Mouse (Mus musculus) hindbrain, embryonic 15.5 days (tissue): ENCODE measurements around the gene Pou2f2. TPM values are rescaled to one million over a fixed set of nuclear protein-coding genes. Genes with fewer than 3 reads are reported as not detected.

Experiments used
- ATAC-seq: fragments of 200-750 bp; cut with Nextera tagmentation; 2 replicates; pipeline ENCODE4 v1.8.0; 2017; ENCODE audit warnings: low read depth, moderate number of reproducible peaks, moderate TSS enrichment; ENCODE audit not compliant: low FRiP score
- H3K27ac ChIP-seq: fragments of 300-500 bp; sonication (generic); replicated peaks from 2 replicates; pipeline ENCODE4 v1.5.1; 2015; ENCODE audit warnings: mild to moderate bottlenecking, inconsistent platforms
- H3K27me3 ChIP-seq: fragments of 300-500 bp; sonication (generic); 2 replicates; pipeline ENCODE4 v1.6.1; 2015; ENCODE audit warnings: control low read depth, inconsistent platforms
- H3K36me3 ChIP-seq: fragments of 300-500 bp; sonication (generic); 2 replicates; pipeline ENCODE4 v1.6.1; 2015; ENCODE audit warnings: control low read depth, inconsistent platforms
- H3K4me1 ChIP-seq: fragments of 300-500 bp; sonication (generic); replicated peaks from 2 replicates; pipeline ENCODE4 v1.6.1; 2015; ENCODE audit warnings: control low read depth, inconsistent platforms
- H3K4me2 ChIP-seq: fragments of 300-500 bp; sonication (generic); 2 replicates; pipeline ENCODE4 v1.6.1; 2015; ENCODE audit warnings: moderate library complexity, mild to moderate bottlenecking, inconsistent platforms
- H3K4me3 ChIP-seq: fragments of 300-500 bp; sonication (generic); 2 replicates; pipeline ENCODE4 v1.5.1; 2015; ENCODE audit warnings: mild to moderate bottlenecking, inconsistent platforms
- H3K9ac ChIP-seq: fragments of 300-500 bp; sonication (generic); 2 replicates; pipeline ENCODE4 v1.6.1; 2015; ENCODE audit warnings: inconsistent platforms
- H3K9me3 ChIP-seq: fragments of 300-500 bp; sonication (generic); 2 replicates; pipeline ENCODE4 v1.6.1; 2016; ENCODE audit warnings: control low read depth, inconsistent platforms
- WGBS: fragments of 180-500 bp; shearing (Covaris S2); methylation state at CpG from one replicate; pipeline ENCODE4 v1.1.7; 2015; 5-methylcytosine and 5-hydroxymethylcytosine counted together
- polyA plus RNA-seq: library from polyadenylated mRNA; unstranded; fragments of >200 nt; fragmentation: Nextera tagmentation; extraction: Ambion mirVana; gene quantifications from 2 replicates; pipeline ENCODE4 v1.2.1, GENCODE M21; 2015

The Pou2f2 gene
- polyA plus RNA-seq, 1 experiment from 2014 or later: 33.4 TPM

GRCm38 (mm10) chr7:25214172-25214571 lies 34.6 kb upstream of the Pou2f2 start:
- no peak overlapping the region for H3K4me3 ChIP-seq
- no peaks in the 10 kb centered on the region for H3K27me3 ChIP-seq
- peaks cover 12% of the 10 kb centered on the region for H3K4me1 ChIP-seq
- no peak overlapping the region for H3K27ac ChIP-seq
- H3K4me2 ChIP-seq: no peak overlapping the region
- no peak overlapping the region for H3K9ac ChIP-seq
- no peaks in the 10 kb centered on the region for H3K9me3 ChIP-seq
- H3K36me3 ChIP-seq: peaks cover 33% of the 10 kb centered on the region
- ATAC-seq: no peak
- WGBS: 92% methylated on average over 2 of the region's 2 CpGs

DNA sequence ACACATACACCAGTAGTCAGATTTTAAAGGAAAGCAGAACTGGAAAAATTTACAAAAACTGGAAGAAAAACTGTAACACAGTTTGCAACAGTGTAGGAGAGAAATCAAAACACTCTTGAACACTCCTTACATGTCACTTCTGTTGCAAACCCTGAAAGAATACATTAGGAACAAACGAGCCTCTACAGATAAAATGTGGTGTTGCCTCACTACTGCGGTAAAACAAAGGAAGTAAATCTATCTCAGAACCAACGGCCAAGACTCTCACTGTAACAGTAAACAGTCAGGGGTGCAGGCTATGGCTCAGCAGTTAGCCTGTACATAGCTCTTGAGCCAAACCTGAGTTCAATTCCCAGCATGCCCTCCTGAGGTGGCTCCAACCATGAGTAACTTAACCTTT lies 33.6 kb upstream of the Pou2f2 start:
- WGBS: 85% methylated on average over 3 of the region's 3 CpGs
- no peak overlapping the region for H3K9ac ChIP-seq
- no peaks in the 10 kb centered on the region for H3K9me3 ChIP-seq
- peaks cover 41% of the 10 kb centered on the region for H3K36me3 ChIP-seq
- H3K4me2 ChIP-seq: no peak overlapping the region
- peaks cover 5% of the 10 kb centered on the region for H3K4me1 ChIP-seq
- H3K27ac ChIP-seq: no peak overlapping the region
- no peak for ATAC-seq
- H3K27me3 ChIP-seq: no peaks in the 10 kb centered on the region
- H3K4me3 ChIP-seq: no peak overlapping the region

- peaks cover 42% of the 10 kb centered on the region for H3K36me3 ChIP-seq
- H3K9me3 ChIP-seq: no peaks in the 10 kb centered on the region
Observed at GRCm38 (mm10) chr7:25210482-25210881, 31.0 kb upstream of the Pou2f2 start.

GRCm38 (mm10) chr7:25209161-25209622 lies 29.7 kb upstream of the Pou2f2 start:
- H3K27ac ChIP-seq: no peak overlapping the region
- H3K9me3 ChIP-seq: no peaks in the 10 kb centered on the region
- no peak overlapping the region for H3K9ac ChIP-seq
- peaks cover 33% of the 10 kb centered on the region for H3K36me3 ChIP-seq
- no peak for ATAC-seq
- H3K4me3 ChIP-seq: no peak overlapping the region
- 79% methylated on average over 3 of the region's 3 CpGs for WGBS
- H3K4me1 ChIP-seq: no peaks in the 10 kb centered on the region
- H3K27me3 ChIP-seq: no peaks in the 10 kb centered on the region
- H3K4me2 ChIP-seq: no peak overlapping the region

More at GRCm38 (mm10) chr7:25210482-25210881, 31.0 kb upstream of the Pou2f2 start:
- ATAC-seq: no peak
- H3K27me3 ChIP-seq: no peaks in the 10 kb centered on the region
- H3K9ac ChIP-seq: no peak overlapping the region
- no peaks in the 10 kb centered on the region for H3K4me1 ChIP-seq
- no peak overlapping the region for H3K4me3 ChIP-seq
- H3K27ac ChIP-seq: no peak overlapping the region
- H3K4me2 ChIP-seq: no peak overlapping the region
- 89% methylated on average over 4 of the region's 4 CpGs for WGBS

GRCm38 (mm10) chr7:25206094-25206830 lies 26.7 kb upstream of the Pou2f2 start:
- Histone ChIP-seq H3K9me3 (no peaks in the 10 kb centered on the region), H3K4me1 (no peaks in the 10 kb centered on the region), H3K4me3 (no peak overlapping the region), H3K9ac (no peak overlapping the region), H3K27me3 (no peaks in the 10 kb centered on the region), H3K27ac (no peak overlapping the region), H3K4me2 (no peak overlapping the region), H3K36me3 (peaks cover 39% of the 10 kb centered on the region)
- 88% methylated on average over 16 of the region's 16 CpGs for WGBS
- no peak for ATAC-seq

- Histone ChIP-seq H3K27me3 (no peaks in the 10 kb centered on the region), H3K4me1 (no peaks in the 10 kb centered on the region), H3K36me3 (peaks cover 32% of the 10 kb centered on the region), H3K4me2 (no peak overlapping the region), H3K9ac (no peak overlapping the region), H3K9me3 (no peaks in the 10 kb centered on the region), H3K4me3 (no peak overlapping the region), H3K27ac (no peak overlapping the region)
- ATAC-seq: no peak
- 89% methylated on average over 16 of the region's 16 CpGs for WGBS
Observed at GRCm38 (mm10) chr7:25205355-25206093, 26.0 kb upstream of the Pou2f2 start.

DNA sequence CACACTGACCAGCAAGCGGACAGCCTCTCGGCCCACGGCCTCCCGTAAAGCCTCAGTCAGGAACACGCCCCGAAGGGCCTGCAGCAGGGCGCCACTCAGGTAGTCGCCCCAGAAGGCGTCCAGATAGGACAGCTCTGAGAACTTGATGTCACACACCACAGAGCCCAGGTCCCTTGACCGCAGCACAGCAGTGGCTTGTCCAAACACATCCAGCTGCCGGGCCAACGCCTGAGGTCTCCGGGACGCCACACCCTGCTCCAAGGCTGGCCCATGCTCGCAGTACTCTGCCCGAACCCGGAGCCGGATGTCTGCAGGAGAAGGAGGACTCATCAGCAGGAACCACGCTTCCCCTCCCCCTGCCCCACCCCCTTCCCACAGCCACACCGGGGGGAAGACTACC lies 24.1 kb upstream of the Pou2f2 start:
- 93% methylated on average over 20 of the region's 20 CpGs for WGBS

DNA sequence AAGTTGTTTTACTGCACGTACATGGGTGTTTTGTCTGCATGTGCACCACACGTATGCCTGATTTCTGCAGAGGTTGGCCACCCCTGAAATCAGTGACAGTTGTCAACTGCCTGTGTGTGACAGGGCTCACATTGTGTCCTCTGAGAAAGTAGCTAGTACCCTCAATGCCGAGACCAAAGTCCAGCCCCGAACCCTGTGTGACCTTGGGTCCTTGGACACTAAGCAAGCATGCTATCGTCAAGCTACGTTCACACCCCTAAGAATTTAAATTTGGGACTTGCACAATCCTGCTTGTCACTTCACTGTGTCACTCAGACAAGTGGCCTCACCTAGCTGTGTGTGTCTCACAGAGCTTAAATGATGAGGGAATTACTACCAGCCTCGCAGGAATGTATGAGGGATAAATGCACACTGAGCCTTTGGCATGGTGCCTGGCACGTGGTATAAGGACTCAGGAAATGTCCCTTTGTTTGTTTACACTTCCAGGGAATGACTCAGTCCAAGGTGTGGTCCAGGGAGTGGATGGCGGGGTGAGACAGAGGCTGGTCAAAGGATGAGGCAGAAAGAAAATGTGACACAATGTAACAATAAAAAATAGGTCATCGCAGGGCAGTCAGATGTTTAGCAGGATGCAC lies 18.0 kb upstream of the Pou2f2 start:
- Histone ChIP-seq H3K9ac (no peak overlapping the region), H3K27ac (no peak overlapping the region), H3K9me3 (no peaks in the 10 kb centered on the region), H3K4me1 (no peaks in the 10 kb centered on the region), H3K4me2 (no peak overlapping the region), H3K4me3 (no peak overlapping the region), H3K27me3 (no peaks in the 10 kb centered on the region), H3K36me3 (peaks cover 6% of the 10 kb centered on the region)
- WGBS: 68% methylated on average over 10 of the region's 10 CpGs
- no peak for ATAC-seq

More for the DNA sequence above, 24.1 kb upstream of the Pou2f2 start:
- Histone ChIP-seq H3K27me3 (no peaks in the 10 kb centered on the region), H3K4me2 (no peak overlapping the region), H3K9me3 (no peaks in the 10 kb centered on the region), H3K9ac (no peak overlapping the region), H3K27ac (no peak overlapping the region), H3K4me3 (no peak overlapping the region), H3K4me1 (no peaks in the 10 kb centered on the region), H3K36me3 (peaks cover 23% of the 10 kb centered on the region)
- no peak for ATAC-seq

- Histone ChIP-seq H3K27me3 (no peaks in the 10 kb centered on the region), H3K9me3 (no peaks in the 10 kb centered on the region), H3K4me3 (no peak overlapping the region), H3K9ac (no peak overlapping the region), H3K4me1 (no peaks in the 10 kb centered on the region), H3K27ac (no peak overlapping the region), H3K36me3 (peaks cover 4% of the 10 kb centered on the region; the same call in 1 of the 2 replicates), H3K4me2 (no peak overlapping the region)
- 86% methylated on average over 9 of the region's 9 CpGs for WGBS
- ATAC-seq: no peak
Observed at GRCm38 (mm10) chr7:25196107-25196506, 16.6 kb upstream of the Pou2f2 start.

DNA sequence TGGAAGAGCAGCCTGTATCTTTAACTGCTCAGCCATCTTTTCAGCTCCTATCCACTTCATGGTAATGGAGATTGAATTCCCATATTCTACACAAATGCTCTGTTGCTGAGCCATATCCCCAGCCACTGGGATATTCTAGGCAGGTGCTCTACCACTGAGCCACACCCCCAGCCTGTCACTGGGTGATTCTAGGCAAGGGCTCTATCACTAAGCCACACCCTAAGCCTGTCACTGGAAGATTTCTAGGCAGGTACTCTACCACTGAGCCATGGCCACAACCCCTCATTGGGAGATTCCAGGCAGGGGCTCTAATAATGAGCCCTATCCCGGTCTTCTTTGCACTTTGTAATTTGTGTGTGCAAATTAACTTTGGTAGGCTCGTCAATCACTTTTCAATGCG lies 15.6 kb upstream of the Pou2f2 start:
- 67% methylated on average over 3 of the region's 3 CpGs for WGBS
- no peak overlapping the region for H3K4me3 ChIP-seq
- H3K4me2 ChIP-seq: no peak overlapping the region
- no peaks in the 10 kb centered on the region for H3K9me3 ChIP-seq
- no peaks in the 10 kb centered on the region for H3K4me1 ChIP-seq
- H3K27ac ChIP-seq: no peak overlapping the region
- no peak for ATAC-seq
- H3K27me3 ChIP-seq: no peaks in the 10 kb centered on the region
- H3K9ac ChIP-seq: no peak overlapping the region
- H3K36me3 ChIP-seq: peaks cover 4% of the 10 kb centered on the region; the same call in 1 of the 2 replicates

DNA sequence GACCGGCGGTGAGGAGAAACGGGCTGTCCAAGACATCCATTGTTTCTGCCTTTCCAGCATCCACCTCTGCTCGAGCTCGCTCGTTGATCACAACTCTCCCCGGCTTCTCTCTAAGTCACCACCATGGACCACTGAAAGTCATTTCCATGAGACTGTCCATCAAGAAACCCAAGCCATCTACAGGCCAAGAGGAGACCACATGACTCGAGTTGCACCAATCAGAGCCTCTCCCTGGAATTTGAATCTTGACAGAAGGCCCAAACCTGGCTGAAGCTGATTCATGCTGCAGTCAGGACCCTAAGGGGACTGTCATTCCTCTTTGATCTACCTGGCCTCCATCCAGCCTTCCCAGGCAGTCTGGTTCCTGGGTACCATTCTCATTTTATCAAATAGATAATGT lies 12.6 kb upstream of the Pou2f2 start:
- Histone ChIP-seq H3K27ac (no peak overlapping the region), H3K27me3 (no peaks in the 10 kb centered on the region), H3K36me3 (no peaks in the 10 kb centered on the region), H3K4me1 (peaks cover 3% of the 10 kb centered on the region; the same call in 1 of the 2 replicates), H3K4me2 (no peak overlapping the region), H3K9ac (no peak overlapping the region), H3K4me3 (no peak overlapping the region), H3K9me3 (no peaks in the 10 kb centered on the region)
- WGBS: 62% methylated on average over 8 of the region's 8 CpGs
- ATAC-seq: peak; percentile 57; the same call in 1 of the 2 replicates

GRCm38 (mm10) chr7:25190806-25191205 lies 11.3 kb upstream of the Pou2f2 start:
- 88% methylated on average over 11 of the region's 11 CpGs for WGBS
- H3K4me3 ChIP-seq: no peak overlapping the region
- H3K36me3 ChIP-seq: no peaks in the 10 kb centered on the region
- H3K4me2 ChIP-seq: no peak overlapping the region
- ATAC-seq: no peak
- H3K27me3 ChIP-seq: no peaks in the 10 kb centered on the region
- H3K9me3 ChIP-seq: no peaks in the 10 kb centered on the region
- H3K4me1 ChIP-seq: peaks cover 3% of the 10 kb centered on the region; the same call in 1 of the 2 replicates
- no peak overlapping the region for H3K27ac ChIP-seq
- H3K9ac ChIP-seq: no peak overlapping the region
